Mouse (Mus musculus) kidney, embryonic 15.5 days (tissue): ENCODE data around the gene Ccdc33. TPM values are rescaled to one million over a fixed set of nuclear protein-coding genes. Genes with fewer than 3 reads are reported as not detected.

Experiments used
- ATAC-seq: fragments of 200-750 bp; cut with Nextera tagmentation; replicated peaks from 2 replicates; pipeline ENCODE4 v1.8.0; 2017; ENCODE audit warnings: moderate TSS enrichment; ENCODE audit not compliant: low FRiP score
- H3K27ac ChIP-seq: fragments of 300-500 bp; sonication (generic); 2 replicates; pipeline ENCODE4 v1.5.1; 2015; ENCODE audit warnings: mild to moderate bottlenecking, inconsistent platforms
- H3K27me3 ChIP-seq: fragments of 300-500 bp; sonication (generic); 2 replicates; pipeline ENCODE4 v1.6.1; 2015; ENCODE audit warnings: inconsistent platforms
- H3K36me3 ChIP-seq: fragments of 300-500 bp; sonication (generic); 2 replicates; pipeline ENCODE4 v1.6.1; 2015; ENCODE audit warnings: inconsistent platforms
- H3K4me1 ChIP-seq: fragments of 300-500 bp; sonication (generic); 2 replicates; pipeline ENCODE4 v1.6.1; 2015; ENCODE audit warnings: inconsistent platforms
- H3K4me2 ChIP-seq: fragments of 300-500 bp; sonication (generic); 2 replicates; pipeline ENCODE4 v1.6.1; 2015; ENCODE audit warnings: moderate library complexity, mild to moderate bottlenecking, inconsistent platforms
- H3K4me3 ChIP-seq: fragments of 300-500 bp; sonication (generic); replicated peaks from 2 replicates; pipeline ENCODE4 v1.5.1; 2015; ENCODE audit warnings: mild to moderate bottlenecking, inconsistent platforms
- H3K9ac ChIP-seq: fragments of 300-500 bp; sonication (generic); 2 replicates; pipeline ENCODE4 v1.6.1; 2015; ENCODE audit warnings: mild to moderate bottlenecking, inconsistent platforms
- H3K9me3 ChIP-seq: fragments of 300-500 bp; sonication (generic); replicated peaks from 2 replicates; pipeline ENCODE4 v1.6.1; 2016; ENCODE audit warnings: inconsistent platforms
- WGBS: fragments of 180-500 bp; shearing (Covaris S2); methylation state at CpG from one replicate; pipeline ENCODE4 v1.1.7; 2015; ENCODE audit warnings: mixed read lengths; 5-methylcytosine and 5-hydroxymethylcytosine counted together
- polyA plus RNA-seq: library from polyadenylated mRNA; unstranded; fragments of >200 nt; fragmentation: Nextera tagmentation; extraction: Ambion mirVana; gene quantifications from 2 replicates; pipeline ENCODE4 v1.2.1, GENCODE M21; 2015

Ccdc33 gene
- polyA plus RNA-seq, 1 experiment from 2014 or later = 0.29 TPM

GRCm38 (mm10) chr9:57999676-58000075 is 118.9 kb downstream of the Ccdc33 start:
- ATAC-seq = no peak
- H3K9me3 ChIP-seq = no peaks in the 10 kb centered on the region
- peaks cover 20% of the 10 kb centered on the region for H3K4me1 ChIP-seq
- H3K4me2 ChIP-seq = no peak overlapping the region
- no peaks in the 10 kb centered on the region for H3K36me3 ChIP-seq
- peaks cover 43% of the 10 kb centered on the region for H3K27me3 ChIP-seq
- H3K27ac ChIP-seq = no peak overlapping the region
- H3K9ac ChIP-seq = no peak overlapping the region
- 38% methylated on average over 2 of the region's 2 CpGs for WGBS
- H3K4me3 ChIP-seq = no peak overlapping the region

GRCm38 (mm10) chr9:57998685-57999084 is 119.9 kb downstream of the Ccdc33 start:
- H3K4me3 ChIP-seq = no peak overlapping the region
- H3K4me2 ChIP-seq = no peak overlapping the region
- no peaks in the 10 kb centered on the region for H3K36me3 ChIP-seq
- 62% methylated on average over 2 of the region's 2 CpGs for WGBS
- H3K27me3 ChIP-seq = peaks cover 43% of the 10 kb centered on the region
- no peaks in the 10 kb centered on the region for H3K9me3 ChIP-seq
- ATAC-seq = no peak
- H3K4me1 ChIP-seq = peaks cover 16% of the 10 kb centered on the region
- H3K27ac ChIP-seq = no peak overlapping the region
- no peak overlapping the region for H3K9ac ChIP-seq

- Histone ChIP-seq H3K36me3 (no peaks in the 10 kb centered on the region), H3K27ac (no peak overlapping the region), H3K4me2 (peak overlapping the region; percentile 59), H3K9ac (no peak overlapping the region), H3K4me1 (peaks cover 17% of the 10 kb centered on the region), H3K27me3 (peaks cover 43% of the 10 kb centered on the region), H3K9me3 (no peaks in the 10 kb centered on the region), H3K4me3 (peak overlapping the region; percentile 40)
- ATAC-seq = peak; percentile 84
- whole genome bisulfite sequencing = 1% methylated on average over 20 of the region's 20 CpGs
Observed at GRCm38 (mm10) chr9:57998032-57998659, 120.5 kb downstream of the Ccdc33 start.

- Histone ChIP-seq H3K9ac (no peak overlapping the region), H3K27me3 (peaks cover 43% of the 10 kb centered on the region), H3K27ac (no peak overlapping the region), H3K4me1 (peaks cover 19% of the 10 kb centered on the region), H3K4me3 (peak overlapping the region; percentile 40), H3K36me3 (no peaks in the 10 kb centered on the region), H3K4me2 (peak overlapping the region; percentile 59), H3K9me3 (no peaks in the 10 kb centered on the region)
- no peak; the same call in 1 of the 2 replicates for ATAC-seq
- 15% methylated on average over 13 of the region's 13 CpGs for WGBS
Observed at GRCm38 (mm10) chr9:57997511-57998031, 121.1 kb downstream of the Ccdc33 start.

- H3K4me3 ChIP-seq = no peak overlapping the region
- H3K27me3 ChIP-seq = peaks cover 34% of the 10 kb centered on the region
- H3K27ac ChIP-seq = no peak overlapping the region
- no peak for ATAC-seq
- peaks cover 19% of the 10 kb centered on the region for H3K4me1 ChIP-seq
- no peaks in the 10 kb centered on the region for H3K36me3 ChIP-seq
- H3K9ac ChIP-seq = no peak overlapping the region
- no peak overlapping the region for H3K4me2 ChIP-seq
- whole genome bisulfite sequencing = 33% methylated on average over 4 of the region's 4 CpGs
- H3K9me3 ChIP-seq = no peaks in the 10 kb centered on the region
Observed at GRCm38 (mm10) chr9:57995282-57995681, 123.3 kb downstream of the Ccdc33 start.

- Histone ChIP-seq H3K27me3 (peaks cover 21% of the 10 kb centered on the region), H3K27ac (no peak overlapping the region), H3K36me3 (no peaks in the 10 kb centered on the region), H3K9me3 (no peaks in the 10 kb centered on the region), H3K4me3 (no peak overlapping the region), H3K4me2 (no peak overlapping the region), H3K4me1 (peaks cover 17% of the 10 kb centered on the region), H3K9ac (no peak overlapping the region)
- no peak for ATAC-seq
- 39% methylated on average over 8 of the region's 8 CpGs for WGBS
Observed at GRCm38 (mm10) chr9:57992781-57993591, 125.6 kb downstream of the Ccdc33 start.

- Histone ChIP-seq H3K36me3 (no peaks in the 10 kb centered on the region), H3K9me3 (no peaks in the 10 kb centered on the region), H3K4me3 (no peak overlapping the region), H3K27me3 (peaks cover 12% of the 10 kb centered on the region), H3K4me2 (no peak overlapping the region), H3K9ac (no peak overlapping the region), H3K4me1 (peaks cover 10% of the 10 kb centered on the region; the same call in 1 of the 2 replicates), H3K27ac (no peak overlapping the region)
- no peak for ATAC-seq
- WGBS = 85% methylated on average over 3 of the region's 3 CpGs
Observed at GRCm38 (mm10) chr9:57992060-57992459, 126.6 kb downstream of the Ccdc33 start.

- 0 out of 2 replicates have a peak, but pooled peaks have one; percentile 26 for ATAC-seq
- 29% methylated on average over 10 of the region's 10 CpGs for WGBS
- no peak overlapping the region for H3K27ac ChIP-seq
Observed at GRCm38 (mm10) chr9:57990438-57991110, 128.0 kb downstream of the Ccdc33 start.

GRCm38 (mm10) chr9:57989309-57989708 is 129.3 kb downstream of the Ccdc33 start:
- H3K9ac ChIP-seq = no peak overlapping the region
- H3K4me3 ChIP-seq = no peak overlapping the region
- H3K36me3 ChIP-seq = no peaks in the 10 kb centered on the region
- no peak for ATAC-seq
- no peaks in the 10 kb centered on the region for H3K9me3 ChIP-seq
- no peak overlapping the region for H3K27ac ChIP-seq
- peaks cover 10% of the 10 kb centered on the region; the same call in 1 of the 2 replicates for H3K4me1 ChIP-seq
- no peak overlapping the region for H3K4me2 ChIP-seq
- WGBS = 76% methylated on average over 6 of the region's 6 CpGs
- no peaks in the 10 kb centered on the region for H3K27me3 ChIP-seq

More at GRCm38 (mm10) chr9:57990438-57991110, 128.0 kb downstream of the Ccdc33 start:
- Histone ChIP-seq H3K36me3 (no peaks in the 10 kb centered on the region), H3K27me3 (no peaks in the 10 kb centered on the region), H3K4me3 (no peak overlapping the region), H3K9me3 (no peaks in the 10 kb centered on the region), H3K4me1 (peaks cover 10% of the 10 kb centered on the region; the same call in 1 of the 2 replicates), H3K4me2 (no peak overlapping the region), H3K9ac (no peak overlapping the region)

GRCm38 (mm10) chr9:57988098-57988497 is 130.5 kb downstream of the Ccdc33 start:
- H3K36me3 ChIP-seq = no peaks in the 10 kb centered on the region
- no peak overlapping the region for H3K4me2 ChIP-seq
- no peaks in the 10 kb centered on the region for H3K27me3 ChIP-seq
- WGBS = 85% methylated on average over 2 of the region's 2 CpGs
- H3K27ac ChIP-seq = no peak overlapping the region
- H3K4me1 ChIP-seq = 0 out of 2 replicates have a peak, but pooled peaks cover 4% of the 10 kb centered on the region
- H3K9me3 ChIP-seq = no peaks in the 10 kb centered on the region
- no peak overlapping the region for H3K4me3 ChIP-seq
- ATAC-seq = no peak
- H3K9ac ChIP-seq = no peak overlapping the region

- ATAC-seq = no peak
Observed at GRCm38 (mm10) chr9:57986293-57986692, 132.3 kb downstream of the Ccdc33 start.

GRCm38 (mm10) chr9:57985304-57985703 is 133.3 kb downstream of the Ccdc33 start:
- no peak overlapping the region for H3K9ac ChIP-seq
- no peak overlapping the region for H3K4me3 ChIP-seq
- no peaks in the 10 kb centered on the region for H3K4me1 ChIP-seq
- no peaks in the 10 kb centered on the region for H3K27me3 ChIP-seq
- 94% methylated on average over 8 of the region's 8 CpGs for WGBS
- no peaks in the 10 kb centered on the region for H3K36me3 ChIP-seq
- H3K27ac ChIP-seq = no peak overlapping the region
- no peak for ATAC-seq
- H3K9me3 ChIP-seq = no peaks in the 10 kb centered on the region
- no peak overlapping the region for H3K4me2 ChIP-seq

More at GRCm38 (mm10) chr9:57986293-57986692, 132.3 kb downstream of the Ccdc33 start:
- Histone ChIP-seq H3K4me2 (no peak overlapping the region), H3K27me3 (no peaks in the 10 kb centered on the region), H3K9me3 (no peaks in the 10 kb centered on the region), H3K27ac (no peak overlapping the region), H3K36me3 (no peaks in the 10 kb centered on the region), H3K4me3 (no peak overlapping the region), H3K9ac (no peak overlapping the region), H3K4me1 (no peaks in the 10 kb centered on the region)
- 73% methylated on average over 7 of the region's 7 CpGs for WGBS
